Mouse (Mus musculus) heart, adult 8-10 months (tissue): ENCODE data around the gene Gm4952. TPM values are rescaled to one million over a fixed set of nuclear protein-coding genes. Genes with fewer than 3 reads are reported as not detected.
"Not testable (repeated sequence)": the region's sequence is repeated elsewhere in the genome, so short reads cannot be mapped to it uniquely, and the experiment has no call there.

Source experiments
- DNase-seq: peaks from one replicate; pipeline ENCODE4 v3.0.0; 2022; ENCODE audit warnings: low spot score
- total RNA-seq, 4 experiments: library from RNA; stranded (reverse); gene quantifications; 2 replicates each; pipeline ENCODE4 v1.2.4; 2022

Gm4952 gene
- total RNA-seq, 4 experiments from 2014 or later = not detected

DNA sequence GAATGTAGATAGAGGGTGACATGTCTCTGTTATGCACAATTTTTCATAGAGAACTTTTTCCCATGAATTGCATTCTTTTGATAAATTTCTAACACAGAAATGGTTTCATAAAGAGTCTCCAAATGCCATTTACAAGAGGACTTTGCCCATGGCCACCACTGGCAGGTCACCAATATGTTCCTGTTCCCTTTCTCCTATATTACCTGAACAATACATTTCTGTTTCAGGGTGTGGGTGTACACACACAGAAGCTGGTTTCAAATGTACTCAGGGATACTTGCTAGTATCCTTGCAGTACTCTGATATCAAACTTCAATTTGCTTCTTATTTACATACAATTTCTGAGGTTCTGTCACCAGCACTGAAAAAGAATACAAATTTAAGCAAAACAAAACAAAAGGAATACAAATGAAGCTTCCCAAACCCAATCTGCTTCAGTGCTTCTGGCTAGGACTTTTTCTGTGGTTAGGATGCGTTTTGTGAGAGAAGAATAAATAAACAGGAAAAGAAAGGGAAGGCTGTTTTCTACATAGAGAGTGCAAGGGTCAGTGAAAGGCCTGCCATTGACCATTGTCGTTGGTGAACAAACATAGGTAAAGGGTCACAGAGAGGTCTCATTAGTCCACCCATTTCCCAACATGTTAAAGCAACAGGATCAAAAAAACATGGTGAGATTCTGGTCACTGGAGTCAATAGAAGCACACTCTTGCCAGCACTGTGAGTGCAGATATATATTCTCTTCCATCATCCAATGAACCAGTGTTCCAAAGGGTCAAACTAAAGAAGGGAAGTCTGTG lies 1.1 kb downstream of the Gm4952 start:
- DNase-seq = no peak

DNA sequence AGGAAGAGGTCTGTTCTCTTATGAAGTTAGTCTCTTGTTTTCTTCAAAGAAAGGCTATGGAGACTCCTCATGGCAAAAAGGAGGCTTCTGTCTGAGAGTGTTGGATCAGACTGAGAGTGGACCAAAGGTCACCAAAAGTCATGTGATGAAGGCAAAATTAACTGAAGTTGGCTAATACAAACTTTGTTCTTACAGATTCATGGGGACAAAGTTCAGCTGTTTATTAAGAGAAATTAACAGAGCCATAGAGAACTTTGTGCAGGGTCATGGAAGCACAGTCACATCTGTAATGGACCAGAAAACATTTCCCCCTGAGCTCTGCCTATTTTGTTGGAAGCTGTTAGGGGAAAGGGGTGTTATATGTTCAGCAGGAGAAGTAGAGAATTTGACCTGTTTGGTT lies 8.6 kb downstream of the Gm4952 start:
- no peak for DNase-seq

DNA sequence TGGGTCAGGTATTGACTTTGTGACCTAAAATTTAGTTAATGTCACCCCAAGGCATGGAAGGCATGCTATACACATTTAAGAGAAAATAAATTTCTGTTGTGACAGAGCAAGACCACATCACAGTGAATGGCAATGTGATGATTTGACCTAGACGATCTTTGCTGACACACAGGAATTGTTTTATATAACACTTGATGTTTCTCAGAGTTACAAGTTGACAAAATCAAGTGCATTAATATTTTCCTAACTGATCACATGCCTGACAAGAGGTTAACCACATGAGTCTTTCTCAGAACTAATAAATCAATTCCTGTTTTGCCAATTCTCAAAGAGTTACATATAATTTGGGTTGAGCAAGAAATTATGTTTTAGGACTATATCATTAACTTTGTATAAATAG lies 13.9 kb downstream of the Gm4952 start:
- DNase-seq = no peak

DNA sequence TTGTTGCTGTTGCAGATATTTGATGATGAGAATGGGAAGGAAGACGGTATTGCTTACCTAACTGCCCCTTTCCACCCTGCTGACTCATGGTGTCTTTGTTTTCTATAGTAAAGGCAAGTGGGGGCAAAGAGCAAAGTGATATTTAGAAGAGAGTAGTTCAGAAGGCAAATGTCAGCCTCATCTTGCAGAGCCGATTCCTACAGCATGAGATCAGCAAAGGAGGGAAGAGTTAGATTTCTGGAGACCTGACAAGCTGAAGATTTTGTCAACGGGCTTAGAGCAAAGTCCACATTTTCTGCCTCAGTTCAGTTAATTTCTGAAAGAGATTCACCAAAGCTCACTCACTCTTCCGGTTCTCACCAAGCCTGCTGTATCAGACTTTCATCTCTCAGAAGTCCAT lies 33.4 kb downstream of the Gm4952 start, which contains the start of gene Glyat:
Gene Glyat (plus strand): TSS at position 133 of the 400 bp plus-strand sequence.
- no peak for DNase-seq

DNA sequence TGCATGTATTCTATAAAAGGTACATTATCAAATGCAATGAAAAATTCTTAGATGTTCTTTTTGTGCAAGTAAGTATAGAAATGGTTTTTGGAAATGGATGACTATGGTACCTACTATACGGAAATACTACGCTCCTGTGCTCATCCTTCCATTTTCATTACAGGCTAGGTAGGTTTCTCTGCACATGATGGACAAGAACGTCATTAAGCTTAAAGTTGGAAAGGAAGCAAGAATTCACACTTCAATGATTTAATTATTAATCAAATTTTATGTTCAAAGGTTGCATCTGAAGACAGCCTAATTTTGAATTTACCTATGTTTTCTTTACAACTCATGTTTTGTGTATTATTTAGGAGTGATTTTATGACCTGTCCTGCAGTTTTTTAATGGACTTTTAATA lies 34.5 kb downstream of the Gm4952 start:
- DNase-seq = no peak

DNA sequence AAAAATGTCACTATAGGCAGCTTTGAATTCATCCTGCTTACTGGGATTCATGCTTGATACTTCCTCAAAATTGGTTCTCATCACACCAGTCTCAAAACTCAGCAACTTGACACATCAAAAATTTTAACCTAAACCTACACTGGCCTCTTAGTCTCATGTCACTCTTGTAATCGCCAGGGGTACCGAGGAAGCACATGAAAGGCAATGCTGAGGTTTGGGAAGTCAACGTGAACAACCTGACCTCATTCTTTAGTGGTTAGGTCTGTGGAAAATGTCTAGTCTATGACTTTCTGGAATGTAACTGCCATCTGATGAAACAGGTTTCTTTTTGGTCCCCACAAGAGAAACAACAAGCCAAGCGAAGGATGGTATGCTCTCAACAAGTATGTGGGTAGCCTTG lies 35.2 kb downstream of the Gm4952 start:
- no peak for DNase-seq

DNA sequence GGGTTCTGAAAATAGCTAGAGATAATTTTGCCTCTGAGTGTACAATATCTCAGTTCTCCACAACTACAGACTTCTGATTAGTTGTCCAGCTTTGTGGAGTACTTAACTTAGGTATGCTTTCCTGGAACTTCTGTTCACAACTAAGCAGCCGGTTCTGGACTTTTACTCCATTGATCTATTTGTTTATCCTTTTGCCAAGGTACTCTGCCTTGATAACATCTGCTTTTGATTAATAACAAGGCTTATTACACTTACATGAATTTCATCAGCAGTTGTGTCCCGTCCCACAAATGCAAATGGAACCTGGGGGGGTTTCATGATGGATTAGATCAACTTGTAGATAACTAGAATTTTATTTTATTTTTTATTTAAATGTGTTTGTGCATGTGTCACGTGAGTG lies 37.1 kb downstream of the Gm4952 start:
- DNase-seq = no peak

DNA sequence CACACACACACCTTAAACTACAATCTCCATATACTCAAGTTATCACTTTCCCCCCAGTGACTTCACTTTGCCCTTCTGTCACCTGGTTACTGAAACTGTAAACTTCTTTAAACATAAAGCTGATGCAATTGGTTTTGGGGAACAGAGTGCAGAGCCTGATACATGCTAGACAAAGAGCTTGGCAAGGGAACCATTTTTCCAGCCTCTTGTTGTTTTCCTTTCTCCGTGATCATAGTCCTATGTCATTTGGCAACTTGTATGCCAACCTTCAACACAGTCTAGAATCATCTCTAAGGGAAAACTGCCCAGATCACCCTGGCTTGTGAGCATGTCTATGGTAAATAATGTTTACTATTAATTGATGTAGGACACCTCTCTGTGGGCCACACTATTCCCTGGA lies 38.3 kb downstream of the Gm4952 start:
- DNase-seq = no peak

DNA sequence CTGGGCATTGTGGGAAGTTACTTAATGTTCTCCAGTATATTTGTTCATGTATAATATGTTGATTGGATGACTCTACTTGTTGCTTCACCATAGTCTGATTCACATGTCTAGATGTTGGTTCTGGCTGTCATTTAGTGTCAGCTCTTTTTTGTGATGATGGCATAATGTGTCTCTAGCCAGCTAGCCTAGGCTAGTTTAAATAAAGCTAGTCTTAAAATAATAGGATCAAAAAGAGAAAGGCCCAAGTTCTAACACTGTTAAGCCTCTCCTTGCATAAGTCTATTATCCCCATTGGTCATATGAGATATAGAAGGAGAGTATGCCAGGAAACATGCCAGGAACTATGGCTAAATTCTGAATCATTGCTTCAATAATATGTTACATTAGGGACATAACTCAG lies 49.7 kb downstream of the Gm4952 start:
- DNase-seq = no peak

DNA sequence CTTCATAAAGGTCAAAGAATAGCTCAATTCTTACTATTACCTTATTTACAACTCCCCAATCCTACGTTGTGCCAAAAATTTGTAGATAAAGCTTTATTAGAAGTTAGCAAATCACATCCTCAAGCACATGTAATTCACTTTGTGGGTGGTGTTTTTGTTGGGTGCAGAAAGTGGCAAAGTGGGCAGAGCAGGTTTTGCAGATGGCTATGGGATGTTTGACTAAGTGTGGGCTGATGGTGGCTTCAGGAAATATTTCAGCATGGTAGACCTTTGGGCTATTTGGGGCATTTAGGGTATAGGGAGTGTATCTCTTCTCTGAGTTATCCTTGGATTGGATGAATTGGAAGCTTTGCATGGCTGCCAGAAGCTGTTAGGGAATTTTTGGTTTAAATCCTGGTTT lies 66.4 kb downstream of the Gm4952 start:
- DNase-seq = no peak

DNA sequence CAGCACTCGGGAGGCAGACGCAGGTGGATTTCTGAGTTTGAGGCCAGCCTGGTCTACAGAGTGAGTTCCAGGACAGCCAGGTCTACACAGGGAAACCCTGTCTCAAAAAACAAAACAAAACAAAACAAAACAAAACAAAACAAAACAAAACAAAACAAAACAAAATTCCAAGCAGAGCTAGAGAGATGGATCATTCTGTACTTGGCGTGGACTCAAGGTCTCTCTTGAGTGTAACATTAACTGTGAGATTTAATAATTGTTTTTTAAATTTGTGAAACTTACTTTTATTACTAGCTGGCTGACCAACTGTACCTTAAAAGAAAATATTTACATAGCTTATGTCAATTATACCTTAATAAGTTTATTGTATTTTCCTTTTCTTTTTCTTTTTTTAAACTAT lies 68.8 kb downstream of the Gm4952 start:
- DNase-seq = not testable (repeated sequence)

DNA sequence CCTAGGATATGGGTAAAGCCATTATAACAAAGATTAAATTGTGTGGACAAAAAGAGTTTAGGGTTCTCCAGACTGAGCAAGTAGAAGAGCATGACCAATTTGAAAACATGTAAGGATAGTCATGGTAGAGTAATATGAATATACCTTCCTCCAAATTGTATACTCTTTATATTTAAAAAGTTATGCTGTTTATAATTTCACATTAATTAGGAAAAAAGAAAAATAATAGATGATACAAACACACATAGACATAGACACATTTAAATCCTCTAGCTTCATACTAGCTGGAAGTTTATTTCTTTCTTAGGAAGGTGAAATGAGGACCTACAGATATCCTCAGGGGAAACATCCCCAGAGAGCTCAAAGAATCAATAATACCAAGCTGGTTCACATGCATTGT lies 70.4 kb downstream of the Gm4952 start, which contains the start of gene Olfr1442:
Gene Olfr1442 (plus strand): TSS at position 301 of the 400 bp plus-strand sequence.
- no peak for DNase-seq

DNA sequence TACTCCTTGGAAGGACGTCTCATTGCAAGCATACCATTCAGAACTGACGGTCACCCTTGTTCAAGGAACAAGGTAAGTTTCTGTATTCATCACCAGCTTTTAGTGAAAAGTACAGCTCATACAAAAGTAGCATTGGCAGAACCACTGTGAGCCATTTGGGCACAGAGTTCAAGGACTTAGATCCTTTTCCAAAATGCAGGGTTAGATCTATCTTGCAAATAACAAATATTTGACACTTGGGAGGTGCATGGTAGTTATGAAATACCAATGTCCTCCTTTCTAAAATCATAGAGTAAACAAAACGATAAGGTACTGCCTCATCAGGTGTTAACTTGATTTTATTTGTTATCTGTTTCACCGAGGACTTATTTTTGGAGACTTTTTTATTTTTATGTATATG lies 71.3 kb downstream of the Gm4952 start:
- DNase-seq = no peak

DNA sequence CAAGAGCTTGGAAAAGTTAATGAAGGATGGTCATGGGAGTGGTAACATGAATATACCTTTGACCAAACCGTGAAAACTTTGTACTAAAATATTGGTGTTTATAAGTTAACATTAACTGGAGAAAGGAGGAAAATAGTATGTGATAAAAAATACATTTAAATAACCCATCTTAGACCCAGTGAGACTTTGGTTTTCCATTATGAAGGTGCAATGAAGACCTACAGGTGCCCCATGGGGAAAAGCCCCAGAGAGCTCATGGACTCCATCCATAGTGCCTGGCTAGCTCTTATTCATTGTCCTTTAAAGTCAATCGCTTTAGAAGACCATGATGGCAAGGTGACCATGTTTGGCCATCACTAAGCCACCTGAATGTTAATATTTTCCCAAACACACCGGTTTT lies 78.0 kb downstream of the Gm4952 start, which contains the start of gene Olfr1443:
Gene Olfr1443 (plus strand): TSS at position 301 of the 400 bp plus-strand sequence.
- no peak for DNase-seq

Other genes with a start within 250 kb of the Gm4952 start
- not detected for gene Olfr1440, start 212.7 kb upstream of the Gm4952 start, total RNA-seq
- gene Olfr1441, start 182.5 kb upstream of the Gm4952 start, total RNA-seq = not detected
- not detected for gene Pfpl, start 172.1 kb upstream of the Gm4952 start, total RNA-seq
- 10 to 100 TPM in 1 of 4 experiments, 1 to 10 TPM in 3; 5.5 to 14.8 (median 6.2) TPM for gene Mpeg1, start 139.2 kb upstream of the Gm4952 start, total RNA-seq
- gene Dtx4, start 98.5 kb upstream of the Gm4952 start, total RNA-seq = 1 to 10 TPM; 4.1 to 5.4 (median 4.7) TPM
- 1 to 10 TPM; 2.6 to 6.7 (median 3.8) TPM for gene Fam111a, start 54.2 kb upstream of the Gm4952 start, total RNA-seq
- gene Glyat, start 33.3 kb downstream of the Gm4952 start, total RNA-seq = not detected
- not detected for gene Olfr1442, start 70.5 kb downstream of the Gm4952 start, total RNA-seq
- gene Olfr1443, start 78.1 kb downstream of the Gm4952 start, total RNA-seq = not detected
- not detected for gene Keg1, start 95.8 kb downstream of the Gm4952 start, total RNA-seq
- gene Cntf, start 165.7 kb downstream of the Gm4952 start, total RNA-seq = 1 to 10 TPM in 1 of 4 experiments, under 1 TPM in 3; 0.52 to 1.9 (median 0.95) TPM
- 10 to 100 TPM; 75.1 to 88.7 (median 81.0) TPM for gene Zfp91, start 196.2 kb downstream of the Gm4952 start, total RNA-seq
- gene Lpxn, start 196.2 kb downstream of the Gm4952 start, total RNA-seq = 1 to 10 TPM in 1 of 4 experiments, under 1 TPM in 3; 0.60 to 1.1 (median 0.71) TPM
- gene Gm5244, start 246.7 kb downstream of the Gm4952 start, total RNA-seq = not detected